Comparison of ENCODE assay signal across 8 mouse cellular contexts in genomic region chr4:107802185-107802449, GRCm38 (mm10). TPM values are rescaled to one million over a fixed set of nuclear protein-coding genes. Genes with fewer than 3 reads are reported as not detected.
DNase-seq lines count a peak whose midpoint lies in the region; ATAC-seq lines count a peak whose summit lies in the region.

Gene Lrp8, plus strand, starts transcription at chr4:107802261.

- no peak for DNase-seq in neural tube, embryonic 11.5 days (ENCODE audit: low spot score)
- DNase-seq in neural tube, embryonic 10.5 days (ENCODE audit: extremely low spot score, low spot score): no peak
- DNase-seq in intestine, embryonic 14.5 days (ENCODE audit: low spot score): no peak
- no peak for DNase-seq in midbrain, embryonic 10.5 days (ENCODE audit: low spot score)
- no peak for DNase-seq in urinary bladder, postnatal 10 days (ENCODE audit: low spot score)
- DNase-seq in frontal cortex, postnatal 14 days (ENCODE audit: low spot score in 2 of 2): no peak

- H3K9ac ChIP-seq in neural tube, embryonic 11.5 days (ENCODE audit: low read length): peak within 1 kb of the TSS; percentile 93
- H3K9ac ChIP-seq in intestine, embryonic 14.5 days (ENCODE audit: low read length): peak within 1 kb of the TSS; percentile 53

- H3K36me3 ChIP-seq in erythroblast, embryonic 14.5 days (ENCODE audit: control insufficient read depth): peaks cover 28% of the 10 kb centered on the region
- no peaks in the 10 kb centered on the region for H3K36me3 ChIP-seq in neural tube, embryonic 11.5 days (ENCODE audit: control insufficient read depth, insufficient read depth, low read length)
- no peaks in the 10 kb centered on the region for H3K36me3 ChIP-seq in intestine, embryonic 14.5 days (ENCODE audit: control insufficient read depth, insufficient read depth, low read length)
- H3K36me3 ChIP-seq in midbrain, embryonic 10.5 days: peaks cover 28% of the 10 kb centered on the region

- ATAC-seq in erythroblast, adult 5-6 weeks (replicated peaks; ENCODE audit: low FRiP score, poor library complexity, severe bottlenecking): no peak
- ATAC-seq in neural tube, embryonic 11.5 days (ENCODE audit: insufficient read depth, low FRiP score, low TSS enrichment): no peak
- ATAC-seq in intestine, embryonic 14.5 days (replicated peaks; ENCODE audit: low FRiP score, low TSS enrichment, low read depth): no peak

- peak within 1 kb of the TSS; percentile 89 for H3K4me3 ChIP-seq in erythroblast, embryonic 14.5 days (replicated peaks)
- H3K4me3 ChIP-seq in neural tube, embryonic 11.5 days (ENCODE audit: low read depth, low read length): peak within 1 kb of the TSS; percentile 81
- H3K4me3 ChIP-seq in intestine, embryonic 14.5 days (ENCODE audit: low read depth, low read length): peak within 1 kb of the TSS; percentile 57
- peak within 1 kb of the TSS; percentile 93 for H3K4me3 ChIP-seq in midbrain, embryonic 10.5 days

- H3K9me3 ChIP-seq in erythroblast, embryonic 14.5 days (ENCODE audit: control insufficient read depth, low read length): no peaks in the 10 kb centered on the region
- no peaks in the 10 kb centered on the region for H3K9me3 ChIP-seq in neural tube, embryonic 11.5 days (ENCODE audit: control insufficient read depth, low read length)
- no peaks in the 10 kb centered on the region for H3K9me3 ChIP-seq in intestine, embryonic 14.5 days (ENCODE audit: control insufficient read depth, low read length)
- H3K9me3 ChIP-seq in midbrain, embryonic 10.5 days (replicated peaks): no peaks in the 10 kb centered on the region

- H3K27me3 ChIP-seq in erythroblast, embryonic 14.5 days (ENCODE audit: control insufficient read depth): peaks cover 10% of the 10 kb centered on the region
- no peaks in the 10 kb centered on the region for H3K27me3 ChIP-seq in neural tube, embryonic 11.5 days (ENCODE audit: control insufficient read depth, insufficient read depth, low read length)
- no peaks in the 10 kb centered on the region; the same call in 1 of the 2 replicates for H3K27me3 ChIP-seq in intestine, embryonic 14.5 days (replicated peaks; ENCODE audit: control insufficient read depth, insufficient read depth, low read length)
- peaks cover 15% of the 10 kb centered on the region for H3K27me3 ChIP-seq in midbrain, embryonic 10.5 days (ENCODE audit: low read depth, poor library complexity, severe bottlenecking)

- H3K4me1 ChIP-seq in erythroblast, embryonic 14.5 days (ENCODE audit: control insufficient read depth): peaks cover 56% of the 10 kb centered on the region
- peaks cover 22% of the 10 kb centered on the region for H3K4me1 ChIP-seq in neural tube, embryonic 11.5 days (ENCODE audit: control insufficient read depth, insufficient read depth, low read length)
- H3K4me1 ChIP-seq in intestine, embryonic 14.5 days (replicated peaks; ENCODE audit: control insufficient read depth, insufficient read depth, low read length): 0 out of 2 replicates have a peak, but pooled peaks cover 6% of the 10 kb centered on the region
- peaks cover 54% of the 10 kb centered on the region for H3K4me1 ChIP-seq in midbrain, embryonic 10.5 days

- H3K27ac ChIP-seq in neural tube, embryonic 11.5 days (ENCODE audit: low read depth, low read length): peak within 1 kb of the TSS; percentile 93
- peak within 1 kb of the TSS; percentile 64 for H3K27ac ChIP-seq in intestine, embryonic 14.5 days (ENCODE audit: low read depth)
- H3K27ac ChIP-seq in midbrain, embryonic 10.5 days (replicated peaks): peak within 1 kb of the TSS; percentile 93

- peak within 1 kb of the TSS; percentile 94 for H3K4me2 ChIP-seq in neural tube, embryonic 11.5 days (ENCODE audit: low read depth)
- peak within 1 kb of the TSS; percentile 100 for H3K4me2 ChIP-seq in intestine, embryonic 14.5 days (ENCODE audit: low read length)

- WGBS in neural tube, embryonic 11.5 days: 0% methylated on average over 31 of the region's 44 CpGs
- WGBS in intestine, embryonic 14.5 days: 0% methylated on average over 16 of the region's 44 CpGs
- under 1% methylated on average over 44 of the region's 44 CpGs for WGBS in midbrain, embryonic 10.5 days

RNA-seq across cellular contexts. Expression of gene Lrp8, which starts in this region (rescaled TPM):
- 1.4 and 2.1 TPM in 2 replicates for polyA plus RNA-seq in erythroblast, embryonic 14.5 days (2012)
- total RNA-seq in erythroblast, adult 5-6 weeks (2015; ENCODE audit: low replicate concordance): 2.1 and 2.3 TPM in 2 replicates
- 4.7 and 6.0 TPM in 2 replicates for total RNA-seq in erythroblast, adult 5-6 weeks (2017; ENCODE audit: low replicate concordance)
- 25.6 and 27.6 TPM in 2 replicates for polyA plus RNA-seq in neural tube, embryonic 11.5 days (2014; fragmentation: Nextera tagmentation; extraction: Ambion mirVana)
- polyA plus RNA-seq in intestine, embryonic 14.5 days (2014; fragmentation: Nextera tagmentation; extraction: Ambion mirVana): 3.6 and 5.1 TPM in 2 replicates
- 10.4 and 15.0 TPM in 2 replicates for polyA plus RNA-seq in midbrain, embryonic 10.5 days (2016; fragmentation: Nextera tagmentation; extraction: Ambion mirVana)
